Mouse (Mus musculus): Measurements from ENCODE around the gene Atrn. TPM values are rescaled to one million over a fixed set of nuclear protein-coding genes. Genes with fewer than 3 reads are reported as not detected.

Atrn gene
- polyA plus RNA-seq, 1 experiment from 2014 or later, result 12.9 TPM

DNA sequence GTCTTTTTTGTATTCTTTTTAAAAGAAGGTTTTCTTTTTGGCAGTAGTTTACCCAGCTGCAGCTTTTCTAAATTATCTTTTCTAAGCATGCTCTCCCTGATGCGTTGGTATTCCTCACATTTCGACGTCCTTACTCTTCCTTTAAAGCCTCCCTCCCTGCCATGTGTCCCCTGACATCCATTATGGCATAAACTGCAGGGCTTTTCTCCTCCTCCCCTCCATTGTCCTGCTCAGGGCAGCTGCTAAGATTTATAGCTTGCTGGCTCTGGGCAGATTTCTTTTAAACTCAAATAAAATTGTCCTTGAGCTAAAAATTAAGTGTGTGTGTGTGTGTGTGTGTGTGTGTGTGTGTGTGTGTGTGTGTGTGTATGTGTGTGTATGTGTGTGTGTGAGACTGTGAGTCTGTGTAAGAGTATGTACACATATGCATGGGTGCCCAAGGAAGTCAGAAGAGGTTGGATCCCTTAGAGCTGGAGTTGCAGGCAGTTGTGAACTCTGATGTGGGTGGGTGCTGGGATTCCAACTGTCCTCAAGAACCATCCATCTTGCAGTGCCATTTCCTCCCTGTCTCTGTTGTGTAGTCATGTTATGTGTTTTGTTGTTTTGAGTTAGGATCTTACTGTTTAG lies 10.3 kb downstream of the Atrn start:
- Histone ChIP-seq H3K4me1 (replicated peaks) (no peaks in the 10 kb centered on the region), H3K4me3 (replicated peaks) (no peak overlapping the region), H3K27me3 (no peaks in the 10 kb centered on the region), H3K9me3 (no peaks in the 10 kb centered on the region), H3K36me3 (no peaks in the 10 kb centered on the region), H3K9ac (replicated peaks) (no peak overlapping the region), H3K4me2 (replicated peaks) (no peak overlapping the region), H3K27ac (no peak overlapping the region)
- WGBS, result 42% methylated on average over 3 of the region's 3 CpGs
- ATAC-seq, result no peak

DNA sequence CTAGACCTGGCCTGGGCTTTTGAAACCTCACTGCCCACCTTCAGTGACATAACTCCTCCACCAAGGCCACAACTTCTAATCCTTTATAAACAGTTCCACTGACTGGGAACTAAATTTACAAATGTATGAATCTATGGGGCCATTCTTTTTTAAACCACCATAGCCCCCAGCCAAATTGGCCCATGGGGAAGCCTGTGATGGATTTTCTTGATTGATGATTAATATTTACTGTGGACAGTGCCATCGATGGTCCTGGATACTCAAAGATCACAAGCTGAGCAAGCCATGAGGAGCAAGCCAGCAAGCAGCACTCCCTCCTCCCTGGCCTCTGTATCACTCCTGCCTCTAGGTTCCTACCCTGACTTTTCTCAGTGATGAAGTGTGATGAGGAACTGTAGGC lies 11.4 kb downstream of the Atrn start:
- ATAC-seq, result no peak
- H3K9ac ChIP-seq (replicated peaks), result no peak overlapping the region

GRCm38 (mm10) chr2:130919062-130919593 lies 12.8 kb downstream of the Atrn start:
- H3K9me3 ChIP-seq, result no peaks in the 10 kb centered on the region
- H3K27ac ChIP-seq, result no peak overlapping the region
- WGBS, result 83% methylated on average over 5 of the region's 5 CpGs
- H3K36me3 ChIP-seq, result no peaks in the 10 kb centered on the region
- no peak overlapping the region for H3K4me3 ChIP-seq (replicated peaks)
- no peaks in the 10 kb centered on the region for H3K27me3 ChIP-seq
- H3K9ac ChIP-seq (replicated peaks), result no peak overlapping the region
- H3K4me2 ChIP-seq (replicated peaks), result no peak overlapping the region
- H3K4me1 ChIP-seq (replicated peaks), result no peaks in the 10 kb centered on the region
- no peak for ATAC-seq

More for the DNA sequence above, 11.4 kb downstream of the Atrn start:
- Histone ChIP-seq H3K36me3 (no peaks in the 10 kb centered on the region), H3K27ac (no peak overlapping the region), H3K27me3 (no peaks in the 10 kb centered on the region), H3K4me3 (replicated peaks) (no peak overlapping the region), H3K4me2 (replicated peaks) (no peak overlapping the region), H3K4me1 (replicated peaks) (no peaks in the 10 kb centered on the region), H3K9me3 (no peaks in the 10 kb centered on the region)
- WGBS, result 96% methylated on average over 1 of the region's 1 CpGs

- Histone ChIP-seq H3K27ac (no peak overlapping the region), H3K4me2 (replicated peaks) (no peak overlapping the region), H3K27me3 (no peaks in the 10 kb centered on the region), H3K4me3 (replicated peaks) (no peak overlapping the region), H3K36me3 (no peaks in the 10 kb centered on the region), H3K9ac (replicated peaks) (no peak overlapping the region), H3K4me1 (replicated peaks) (no peaks in the 10 kb centered on the region), H3K9me3 (no peaks in the 10 kb centered on the region)
- ATAC-seq, result no peak
- 85% methylated on average over 2 of the region's 2 CpGs for WGBS
These were observed 18.7 kb downstream of the Atrn start for GRCm38 (mm10) chr2:130924950-130925349.

DNA sequence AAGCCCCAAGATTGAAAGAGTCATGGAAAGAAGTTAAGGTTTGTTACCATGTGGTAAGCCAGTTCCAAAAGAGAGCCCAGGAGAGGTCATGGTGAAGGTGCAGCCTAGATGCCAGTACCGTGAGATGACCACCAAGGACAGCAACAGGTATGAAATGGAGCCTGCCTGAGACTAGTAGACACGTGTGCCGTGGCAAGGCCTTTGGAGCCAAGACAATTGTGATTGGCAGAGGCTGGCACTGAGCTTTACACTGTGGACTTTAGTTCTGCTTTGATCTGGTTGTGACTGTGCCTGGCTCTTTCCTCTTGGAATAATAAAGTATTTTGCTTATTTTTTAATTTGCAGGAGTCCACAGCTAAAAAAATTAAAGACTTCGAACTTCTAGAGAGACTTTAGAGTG lies 21.7 kb downstream of the Atrn start:
- H3K4me1 ChIP-seq (replicated peaks), result no peaks in the 10 kb centered on the region
- H3K9me3 ChIP-seq, result no peaks in the 10 kb centered on the region
- H3K36me3 ChIP-seq, result no peaks in the 10 kb centered on the region
- ATAC-seq, result no peak
- no peak overlapping the region for H3K27ac ChIP-seq
- no peak overlapping the region for H3K4me2 ChIP-seq (replicated peaks)
- no peak overlapping the region for H3K9ac ChIP-seq (replicated peaks)
- WGBS, result 89% methylated on average over 4 of the region's 4 CpGs
- no peaks in the 10 kb centered on the region for H3K27me3 ChIP-seq
- H3K4me3 ChIP-seq (replicated peaks), result no peak overlapping the region

- ATAC-seq, result no peak
- Histone ChIP-seq H3K36me3 (no peaks in the 10 kb centered on the region), H3K27me3 (no peaks in the 10 kb centered on the region), H3K9me3 (no peaks in the 10 kb centered on the region), H3K4me1 (replicated peaks) (no peaks in the 10 kb centered on the region), H3K27ac (no peak overlapping the region), H3K4me3 (replicated peaks) (no peak overlapping the region), H3K9ac (replicated peaks) (no peak overlapping the region), H3K4me2 (replicated peaks) (no peak overlapping the region)
These were observed 22.2 kb downstream of the Atrn start for GRCm38 (mm10) chr2:130928530-130928929.

GRCm38 (mm10) chr2:130929994-130930393 lies 23.7 kb downstream of the Atrn start:
- no peaks in the 10 kb centered on the region for H3K4me1 ChIP-seq (replicated peaks)
- H3K4me2 ChIP-seq (replicated peaks), result no peak overlapping the region
- no peak overlapping the region for H3K9ac ChIP-seq (replicated peaks)
- no peak overlapping the region for H3K4me3 ChIP-seq (replicated peaks)
- no peak overlapping the region for H3K27ac ChIP-seq
- no peaks in the 10 kb centered on the region for H3K9me3 ChIP-seq
- H3K27me3 ChIP-seq, result no peaks in the 10 kb centered on the region
- WGBS, result 96% methylated on average over 5 of the region's 5 CpGs
- ATAC-seq, result no peak
- no peaks in the 10 kb centered on the region for H3K36me3 ChIP-seq

DNA sequence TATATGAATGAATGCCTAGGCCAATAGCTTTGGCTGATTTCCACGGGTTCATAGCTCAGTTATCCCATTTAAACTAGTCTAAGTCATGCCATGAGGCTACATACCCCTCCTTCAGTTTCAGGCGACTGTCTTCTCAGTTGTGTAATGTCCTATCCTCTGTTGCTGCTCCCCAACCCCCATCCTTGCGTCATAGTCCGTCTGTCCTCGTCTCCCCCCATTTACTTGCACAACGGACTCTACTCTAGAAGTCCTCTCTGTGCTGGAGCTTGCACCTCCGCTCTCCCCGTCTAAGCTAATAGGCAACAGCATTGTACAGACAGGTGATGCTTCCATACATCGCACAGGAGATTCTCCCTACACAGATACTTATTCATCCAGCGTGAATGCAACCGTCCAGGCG lies 26.6 kb downstream of the Atrn start:
- Histone ChIP-seq H3K4me3 (replicated peaks) (no peak overlapping the region), H3K4me2 (replicated peaks) (no peak overlapping the region), H3K9ac (replicated peaks) (no peak overlapping the region), H3K27me3 (no peaks in the 10 kb centered on the region), H3K9me3 (no peaks in the 10 kb centered on the region), H3K27ac (no peak overlapping the region), H3K36me3 (peaks cover 8% of the 10 kb centered on the region; the same call in 1 of the 2 replicates), H3K4me1 (replicated peaks) (no peaks in the 10 kb centered on the region)
- no peak for ATAC-seq
- 89% methylated on average over 12 of the region's 12 CpGs for WGBS

GRCm38 (mm10) chr2:130949781-130950180 lies 43.5 kb downstream of the Atrn start:
- no peak overlapping the region for H3K9ac ChIP-seq (replicated peaks)
- no peaks in the 10 kb centered on the region for H3K27me3 ChIP-seq
- no peaks in the 10 kb centered on the region for H3K4me1 ChIP-seq (replicated peaks)
- H3K27ac ChIP-seq, result no peak overlapping the region
- no peak overlapping the region for H3K4me2 ChIP-seq (replicated peaks)
- 81% methylated on average over 2 of the region's 2 CpGs for WGBS
- ATAC-seq, result no peak
- peaks cover 16% of the 10 kb centered on the region for H3K36me3 ChIP-seq
- no peak overlapping the region for H3K4me3 ChIP-seq (replicated peaks)
- no peaks in the 10 kb centered on the region for H3K9me3 ChIP-seq

GRCm38 (mm10) chr2:130950548-130950947 lies 44.3 kb downstream of the Atrn start:
- 7% methylated on average over 1 of the region's 1 CpGs for WGBS
- H3K27ac ChIP-seq, result no peak overlapping the region
- H3K9ac ChIP-seq (replicated peaks), result no peak overlapping the region
- H3K4me1 ChIP-seq (replicated peaks), result no peaks in the 10 kb centered on the region
- peaks cover 16% of the 10 kb centered on the region for H3K36me3 ChIP-seq
- no peak overlapping the region for H3K4me2 ChIP-seq (replicated peaks)
- no peaks in the 10 kb centered on the region for H3K27me3 ChIP-seq
- peak; percentile 68 for ATAC-seq
- H3K4me3 ChIP-seq (replicated peaks), result no peak overlapping the region
- H3K9me3 ChIP-seq, result no peaks in the 10 kb centered on the region

DNA sequence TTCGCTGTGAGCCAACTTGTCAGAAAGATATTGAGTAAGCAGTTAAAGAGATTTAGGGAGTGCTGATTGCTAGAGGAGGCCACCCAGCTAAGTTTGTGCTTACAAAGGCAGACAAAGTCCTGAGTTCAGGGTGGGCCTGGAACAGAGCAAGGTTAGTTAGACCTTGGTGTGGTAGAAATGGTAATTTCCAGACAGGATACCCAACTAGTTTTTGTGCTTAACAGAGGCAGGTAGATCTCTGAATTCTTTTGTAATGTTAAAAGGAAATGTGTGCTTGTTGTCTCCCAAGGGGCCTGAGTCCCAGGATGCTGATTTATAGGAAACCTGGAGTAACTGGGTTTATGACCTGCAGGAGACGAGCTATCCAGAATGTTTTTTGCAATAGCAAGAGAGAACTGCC lies 52.6 kb downstream of the Atrn start:
- 80% methylated on average over 2 of the region's 2 CpGs for WGBS
- no peaks in the 10 kb centered on the region for H3K4me1 ChIP-seq (replicated peaks)
- H3K9ac ChIP-seq (replicated peaks), result no peak overlapping the region
- H3K4me2 ChIP-seq (replicated peaks), result no peak overlapping the region
- no peak overlapping the region for H3K27ac ChIP-seq
- ATAC-seq, result no peak
- no peaks in the 10 kb centered on the region for H3K9me3 ChIP-seq
- no peaks in the 10 kb centered on the region for H3K27me3 ChIP-seq
- no peak overlapping the region for H3K4me3 ChIP-seq (replicated peaks)
- H3K36me3 ChIP-seq, result peaks cover 11% of the 10 kb centered on the region

- no peaks in the 10 kb centered on the region for H3K27me3 ChIP-seq
- H3K4me3 ChIP-seq (replicated peaks), result no peak overlapping the region
- ATAC-seq, result 0 out of 2 replicates have a peak, but pooled peaks have one; percentile 14
- no peak overlapping the region for H3K4me2 ChIP-seq (replicated peaks)
- H3K9ac ChIP-seq (replicated peaks), result no peak overlapping the region
- H3K27ac ChIP-seq, result no peak overlapping the region
- no peaks in the 10 kb centered on the region for H3K9me3 ChIP-seq
- peaks cover 23% of the 10 kb centered on the region for H3K36me3 ChIP-seq
- H3K4me1 ChIP-seq (replicated peaks), result no peaks in the 10 kb centered on the region
These were observed 55.6 kb downstream of the Atrn start for GRCm38 (mm10) chr2:130961851-130962250.

DNA sequence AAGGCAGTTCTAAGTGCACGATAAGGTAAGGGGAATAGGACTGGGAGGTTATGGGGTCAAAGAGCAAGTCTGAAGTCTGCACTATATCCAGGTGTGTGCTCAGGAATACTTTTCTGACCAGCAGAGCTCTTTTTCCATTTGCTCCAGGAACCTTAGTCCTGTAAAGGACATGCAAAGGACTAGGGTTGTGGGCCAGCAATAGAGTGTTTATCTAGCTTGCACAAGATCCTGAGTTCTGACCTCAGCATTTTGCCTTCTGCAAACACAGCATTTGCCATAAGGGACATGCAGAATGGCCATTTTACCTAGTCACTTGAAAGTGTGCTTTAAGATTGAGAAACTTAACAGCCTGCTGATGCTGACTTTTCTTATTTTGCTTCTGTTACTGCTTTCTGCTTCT lies 58.7 kb downstream of the Atrn start:
- Histone ChIP-seq H3K4me1 (replicated peaks) (no peaks in the 10 kb centered on the region), H3K27ac (no peak overlapping the region), H3K36me3 (peaks cover 12% of the 10 kb centered on the region), H3K9ac (replicated peaks) (no peak overlapping the region), H3K4me2 (replicated peaks) (no peak overlapping the region), H3K4me3 (replicated peaks) (no peak overlapping the region), H3K9me3 (no peaks in the 10 kb centered on the region), H3K27me3 (no peaks in the 10 kb centered on the region)
- ATAC-seq, result no peak
- 91% methylated on average over 1 of the region's 1 CpGs for WGBS
